Mouse (Mus musculus) Patski (cell line): ENCODE results near the gene Arhgef3. TPM values are rescaled to one million over a fixed set of nuclear protein-coding genes. Genes with fewer than 3 reads are reported as not detected.

Experiments used
- ATAC-seq: fragments of 100-300 bp; one replicate; pipeline ENCODE4 v1.8.0; 2021
- CTCF ChIA-PET: fragments of 350-600 bp; sonication (Branson Sonifier 250); formaldehyde crosslinking; loops from one replicate; lab custom pipeline; 2022; ENCODE audit warnings: inconsistent platforms; lab: Charles Lee
- POLR2A ChIA-PET: fragments of 350-600 bp; sonication (Branson Sonifier 250); formaldehyde crosslinking; loops from one replicate; lab custom pipeline; 2022; ENCODE audit warnings: antibody characterized with exemption, inconsistent platforms; lab: Charles Lee
- DNase-seq: peaks from one replicate; pipeline ENCODE4 v3.0.0-alpha.2; 2011; ENCODE audit warnings: low read depth, low spot score
- H3K27me3 ChIP-seq: fragments of 371-371 bp; one replicate; pipeline ENCODE4 v1.5.1; 2021
- CTCF ChIP-seq: fragments of 100-300 bp; IDR thresholded peaks from one replicate; pipeline ENCODE4 v1.5.1; 2021
- in situ Hi-C: fragments of 300-500 bp; cut with MboI; formaldehyde crosslinking; loops from 3 replicates; pipeline ENCODE4 v1.11.1; 2018; ENCODE audit warnings: low pct_unique_long_range_greater_than_20kb, mixed read lengths
- polyA plus RNA-seq: library from polyadenylated mRNA; unstranded; gene quantifications from one replicate; pipeline ENCODE4 v1.2.3, GENCODE M21; 2021

Gene Arhgef3
- polyA plus RNA-seq, 1 experiment from 2014 or later = 3.4 TPM

GRCm38 (mm10) chr14:27383321-27383830 is 268.7 kb downstream of the Arhgef3 start:
- in situ Hi-C loops = no loop called here
- ChIA-PET CTCF (interaction anchor here (0.8 to 1.2 kb wide), 2 partner anchors 23 to 48 kb away, joined by 3 read pairs; no protein-coding TSS in a partner anchor), POLR2A (no interaction called here)
- no peak for ATAC-seq
- H3K27me3 ChIP-seq = no peaks in the 10 kb centered on the region
- DNase-seq = no peak
- TF ChIP-seq CTCF = no peak

GRCm38 (mm10) chr14:27384143-27384542 is 269.4 kb downstream of the Arhgef3 start:
- no peaks in the 10 kb centered on the region for H3K27me3 ChIP-seq
- POLR2A ChIA-PET = no interaction called here
- ATAC-seq (no peak), DNase-seq (no peak)
- TF ChIP-seq CTCF = no peak
- CTCF ChIA-PET = interaction anchor here (1.2 to 1.4 kb wide), 2 partner anchors 49 to 261 kb away, joined by 3 read pairs; no protein-coding TSS in a partner anchor
- in situ Hi-C loops = no loop called here

- H3K27me3 ChIP-seq = no peaks in the 10 kb centered on the region
- ChIA-PET CTCF (interaction anchor here (1.5 kb wide), 1 partner anchor 47 kb away, joined by 3 read pairs; no protein-coding TSS in a partner anchor), POLR2A (interaction anchor here (0.7 kb wide), 1 partner anchor 195 kb away, joined by 4 read pairs; no protein-coding TSS in a partner anchor)
- DNase-seq (no peak), ATAC-seq (no peak)
- no peak for TF ChIP-seq CTCF
- in situ Hi-C loops = no loop called here
Measured at GRCm38 (mm10) chr14:27388616-27389015, 273.9 kb downstream of the Arhgef3 start.

DNA sequence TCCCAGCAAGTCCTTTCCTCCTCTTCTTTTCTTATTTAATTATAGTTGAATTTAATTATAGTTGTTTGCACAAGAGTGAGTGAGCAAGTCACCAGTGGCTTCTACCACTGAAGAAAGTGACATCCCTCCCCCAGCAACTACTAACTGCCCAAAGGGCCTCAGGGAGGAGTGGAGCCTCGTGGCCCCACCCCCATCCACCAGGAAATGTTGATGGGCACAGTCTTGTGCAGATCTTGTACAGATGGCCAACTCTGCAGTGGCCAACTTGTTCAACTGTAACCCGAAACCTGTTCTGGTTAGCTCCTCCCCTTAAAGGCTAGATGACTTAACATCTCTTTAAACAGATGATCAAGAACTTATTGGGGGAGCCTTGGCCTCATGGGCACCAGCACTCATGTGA is 275.0 kb downstream of the Arhgef3 start:
- in situ Hi-C loops = no loop called here
- CTCF ChIA-PET = interaction anchor here (1.5 kb wide), 1 partner anchor 49 kb away, joined by 3 read pairs; no protein-coding TSS in a partner anchor
- TF ChIP-seq CTCF = no peak
- POLR2A ChIA-PET = interaction anchor here (0.7 kb wide), 1 partner anchor 517 kb away, joined by 3 read pairs; no protein-coding TSS in a partner anchor
- ATAC-seq (no peak), DNase-seq (no peak)
- H3K27me3 ChIP-seq = no peaks in the 10 kb centered on the region

DNA sequence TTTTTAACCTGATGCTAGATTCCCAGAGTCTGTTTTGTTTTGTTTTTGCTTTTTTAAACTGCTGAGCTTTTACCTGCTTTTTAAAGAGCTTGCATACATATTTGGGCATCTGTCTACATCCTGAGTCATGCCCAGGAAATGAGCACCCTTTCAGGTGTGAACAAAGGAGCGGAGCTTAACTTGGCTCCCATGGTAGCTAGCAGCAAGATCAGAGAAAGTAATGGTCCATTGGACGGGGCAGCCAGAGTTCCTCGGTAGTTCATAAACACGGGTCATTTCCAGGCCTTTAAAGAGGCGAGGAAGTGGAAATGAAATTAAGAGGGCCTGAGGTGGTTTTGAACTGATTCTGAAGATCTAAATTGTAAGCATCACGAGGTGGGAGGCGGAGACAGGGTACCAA is 276.0 kb downstream of the Arhgef3 start:
- POLR2A ChIA-PET = interaction anchor here (0.6 kb wide), 1 partner anchor 11 kb away, joined by 4 read pairs; no protein-coding TSS in a partner anchor
- no peak for ATAC-seq
- no peak for DNase-seq
- CTCF ChIA-PET = interaction anchor here (1.2 kb wide), 1 partner anchor 25 kb away, joined by 3 read pairs; no protein-coding TSS in a partner anchor
- no peak for TF ChIP-seq CTCF
- H3K27me3 ChIP-seq = no peaks in the 10 kb centered on the region
- in situ Hi-C loops = no loop called here

GRCm38 (mm10) chr14:27391776-27392308 is 277.1 kb downstream of the Arhgef3 start:
- no peaks in the 10 kb centered on the region for H3K27me3 ChIP-seq
- no peak for TF ChIP-seq CTCF
- ATAC-seq = no peak
- ChIA-PET CTCF (no interaction called here), POLR2A (no interaction called here)
- DNase-seq = no peak
- in situ Hi-C loops = no loop called here

- POLR2A ChIA-PET = no interaction called here
- in situ Hi-C loops = no loop called here
- ATAC-seq = no peak
Measured at GRCm38 (mm10) chr14:27392660-27393059, 278.0 kb downstream of the Arhgef3 start.

GRCm38 (mm10) chr14:27393806-27394205 is 279.1 kb downstream of the Arhgef3 start:
- in situ Hi-C loops = no loop called here
- ChIA-PET POLR2A (interaction anchor here (1.5 kb wide), 1 partner anchor 82 kb away, joined by 3 read pairs; no protein-coding TSS in a partner anchor), CTCF (interaction anchor here (1.3 to 1.8 kb wide), 2 partner anchors 9 to 55 kb away, joined by 4 to 6 read pairs; no protein-coding TSS in a partner anchor)
- ATAC-seq (no peak), DNase-seq (no peak)
- no peak for TF ChIP-seq CTCF
- no peaks in the 10 kb centered on the region for H3K27me3 ChIP-seq

More at GRCm38 (mm10) chr14:27392660-27393059, 278.0 kb downstream of the Arhgef3 start:
- no peak for TF ChIP-seq CTCF
- H3K27me3 ChIP-seq = no peaks in the 10 kb centered on the region
- CTCF ChIA-PET = interaction anchor here (1.3 kb wide), 1 partner anchor 54 kb away, joined by 4 read pairs; no protein-coding TSS in a partner anchor
- DNase-seq = no peak

DNA sequence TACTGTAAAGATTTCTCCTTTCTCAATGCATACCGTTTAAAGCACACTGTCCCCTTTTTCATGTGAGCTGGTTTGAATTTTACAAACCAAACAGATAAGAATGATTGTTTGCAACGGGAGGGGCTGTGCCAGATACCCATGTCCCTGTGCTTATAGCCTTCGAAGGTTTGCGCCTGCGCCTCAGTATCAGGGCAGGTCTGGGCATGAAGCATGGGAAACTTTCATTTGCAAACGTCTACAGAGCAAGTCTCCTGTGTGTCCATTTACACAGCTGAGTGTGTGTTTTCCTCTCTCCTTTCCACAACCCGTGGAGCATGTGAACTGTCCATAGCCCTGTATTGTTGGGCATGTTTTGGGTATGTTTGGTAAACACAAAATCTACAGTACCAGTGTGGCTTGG is 281.7 kb downstream of the Arhgef3 start:
- no peak for TF ChIP-seq CTCF
- ATAC-seq (no peak), DNase-seq (no peak)
- ChIA-PET CTCF (no interaction called here), POLR2A (interaction anchor here (0.6 kb wide), 1 partner anchor 326 kb away, joined by 4 read pairs; no protein-coding TSS in a partner anchor)
- no peaks in the 10 kb centered on the region for H3K27me3 ChIP-seq
- in situ Hi-C loops = no loop called here

GRCm38 (mm10) chr14:27397526-27397925 is 282.8 kb downstream of the Arhgef3 start:
- POLR2A ChIA-PET = interaction anchor here (0.6 kb wide), 1 partner anchor 8 kb away, joined by 3 read pairs; no protein-coding TSS in a partner anchor
- CTCF ChIA-PET = interaction anchor here (1.2 kb wide), 1 partner anchor 19 kb away, joined by 3 read pairs; no protein-coding TSS in a partner anchor
- in situ Hi-C loops = no loop called here
- TF ChIP-seq CTCF = no peak
- ATAC-seq = no peak
- DNase-seq = no peak
- H3K27me3 ChIP-seq = no peaks in the 10 kb centered on the region

GRCm38 (mm10) chr14:27400495-27400894 is 285.8 kb downstream of the Arhgef3 start:
- ChIA-PET CTCF (no interaction called here), POLR2A (no interaction called here)
- no peak for ATAC-seq
- DNase-seq = no peak
- in situ Hi-C loops = no loop called here
- no peak for TF ChIP-seq CTCF
- H3K27me3 ChIP-seq = no peaks in the 10 kb centered on the region
